Mouse (Mus musculus): ENCODE measurements around the gene Rpn1.

Gene Rpn1

GRCm38 (mm10) chr6:88084278-88085151 lies at the start of gene Rpn1:
Gene Rpn1, plus strand, starts transcription at chr6:88084482.
- peak; percentile 94 for DNase-seq

DNA sequence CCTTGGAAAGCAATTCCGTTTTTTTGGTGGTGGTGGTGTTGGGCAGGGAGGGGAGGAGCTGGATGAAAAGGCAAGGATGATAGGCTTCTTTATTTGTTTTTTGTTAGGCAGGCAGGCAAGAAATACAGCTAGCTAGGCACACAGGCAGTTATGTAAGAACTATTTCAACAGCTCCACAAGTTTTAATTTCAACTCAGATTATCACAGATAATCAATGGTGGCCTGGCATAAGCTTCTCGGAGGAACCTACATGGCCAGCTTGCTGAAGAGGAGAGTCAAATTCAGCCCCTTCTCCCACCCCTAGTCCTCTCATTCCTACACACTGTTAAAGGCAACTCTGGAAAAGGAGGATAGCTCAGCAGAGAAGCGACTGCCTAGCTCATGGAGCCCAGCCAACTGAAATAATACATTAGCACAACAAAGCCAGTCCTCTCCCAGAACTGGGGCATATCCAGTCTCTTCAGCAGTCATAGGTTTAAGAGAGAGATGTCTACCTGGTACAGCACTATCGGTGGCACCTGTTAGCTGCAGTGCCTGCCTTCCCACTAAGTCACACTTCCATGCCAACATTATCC lies 46.7 kb upstream of the Rpn1 start:
- no peak for DNase-seq

DNA sequence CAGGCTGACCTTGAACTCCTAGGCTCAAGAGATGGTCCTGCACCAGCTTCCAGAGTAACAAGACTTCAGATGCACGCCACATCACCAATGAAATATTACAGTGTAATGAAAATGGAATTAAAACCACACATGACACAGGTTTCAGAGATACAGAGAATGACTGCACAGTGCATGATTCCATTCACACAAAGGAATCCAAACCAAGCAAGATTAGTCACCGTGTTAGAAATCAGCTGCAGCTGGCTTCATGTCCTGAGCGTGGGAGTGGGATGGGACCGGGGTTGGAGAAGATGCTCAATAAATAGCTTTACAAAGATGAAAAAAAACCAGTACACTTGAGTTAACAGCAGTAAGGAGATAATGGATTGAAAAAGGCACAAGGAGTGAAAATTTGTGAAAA lies 44.9 kb upstream of the Rpn1 start:
- DNase-seq = no peak

GRCm38 (mm10) chr6:88041221-88041620 lies 43.1 kb upstream of the Rpn1 start:
- no peak for DNase-seq

DNA sequence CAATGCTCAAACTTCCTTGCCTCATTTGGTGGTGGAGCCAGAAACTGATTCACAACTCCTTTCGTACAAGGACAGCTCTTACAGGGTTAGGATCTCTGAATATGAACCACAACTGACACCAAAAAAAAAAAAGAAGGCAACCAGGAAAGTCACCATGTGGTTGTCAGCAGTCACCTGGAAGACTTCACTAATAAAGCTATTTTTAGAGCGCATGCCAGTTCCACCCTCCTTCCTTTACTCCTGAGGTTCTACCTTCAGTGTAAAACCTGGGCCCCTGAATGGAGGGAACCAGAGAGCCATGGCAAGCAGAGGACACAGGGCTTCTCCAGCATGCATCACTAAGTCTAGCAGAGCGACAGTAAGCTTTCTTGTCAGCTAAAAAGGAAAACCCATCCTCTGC lies 41.9 kb upstream of the Rpn1 start:
- no peak for DNase-seq

DNA sequence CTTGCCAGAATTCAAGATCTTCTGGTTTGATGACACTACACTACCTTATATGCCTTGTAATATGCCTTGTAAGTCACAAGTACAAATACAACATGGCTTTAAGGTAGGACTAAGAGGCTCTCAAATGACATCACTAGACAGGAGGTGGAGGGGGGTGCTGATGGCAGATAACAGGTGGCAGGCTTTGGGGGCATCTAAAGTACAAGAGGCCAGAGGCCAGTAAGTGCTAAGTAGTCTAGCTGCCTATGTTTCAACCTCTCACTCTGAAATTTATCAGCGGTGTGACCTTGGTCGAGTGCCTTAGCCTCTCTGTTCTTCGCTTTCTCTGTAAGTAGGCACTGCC lies 40.1 kb upstream of the Rpn1 start:
- DNase-seq = no peak

- DNase-seq = peak; percentile 96
Observed at GRCm38 (mm10) chr6:88044577-88045405, 39.5 kb upstream of the Rpn1 start, which contains the start of gene Rab7. Gene Rab7, minus strand, starts transcription at chr6:88045270.

DNA sequence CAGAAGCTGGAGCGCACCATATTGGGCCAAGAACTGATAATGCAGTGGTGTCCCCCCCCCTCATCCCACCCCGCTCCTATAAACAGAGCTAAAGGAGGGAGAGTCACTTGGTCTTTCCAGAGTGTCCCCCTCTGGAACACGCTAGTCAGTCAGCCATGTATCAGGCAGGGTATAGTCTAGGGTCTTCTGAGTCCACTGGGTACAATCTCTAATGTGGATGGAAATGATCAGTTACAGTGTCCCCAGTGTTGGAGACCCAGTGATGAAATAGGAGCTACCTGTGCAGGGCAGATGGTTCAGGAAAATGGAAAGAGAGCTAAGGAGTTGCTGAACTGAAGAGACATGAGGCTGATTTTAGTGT lies 38.9 kb upstream of the Rpn1 start:
- DNase-seq = no peak

GRCm38 (mm10) chr6:88047853-88048252 lies 36.4 kb upstream of the Rpn1 start:
- no peak for DNase-seq

GRCm38 (mm10) chr6:88049008-88049407 lies 35.3 kb upstream of the Rpn1 start:
- DNase-seq = no peak

- no peak for DNase-seq
Observed at GRCm38 (mm10) chr6:88051206-88051605, 33.1 kb upstream of the Rpn1 start.

DNA sequence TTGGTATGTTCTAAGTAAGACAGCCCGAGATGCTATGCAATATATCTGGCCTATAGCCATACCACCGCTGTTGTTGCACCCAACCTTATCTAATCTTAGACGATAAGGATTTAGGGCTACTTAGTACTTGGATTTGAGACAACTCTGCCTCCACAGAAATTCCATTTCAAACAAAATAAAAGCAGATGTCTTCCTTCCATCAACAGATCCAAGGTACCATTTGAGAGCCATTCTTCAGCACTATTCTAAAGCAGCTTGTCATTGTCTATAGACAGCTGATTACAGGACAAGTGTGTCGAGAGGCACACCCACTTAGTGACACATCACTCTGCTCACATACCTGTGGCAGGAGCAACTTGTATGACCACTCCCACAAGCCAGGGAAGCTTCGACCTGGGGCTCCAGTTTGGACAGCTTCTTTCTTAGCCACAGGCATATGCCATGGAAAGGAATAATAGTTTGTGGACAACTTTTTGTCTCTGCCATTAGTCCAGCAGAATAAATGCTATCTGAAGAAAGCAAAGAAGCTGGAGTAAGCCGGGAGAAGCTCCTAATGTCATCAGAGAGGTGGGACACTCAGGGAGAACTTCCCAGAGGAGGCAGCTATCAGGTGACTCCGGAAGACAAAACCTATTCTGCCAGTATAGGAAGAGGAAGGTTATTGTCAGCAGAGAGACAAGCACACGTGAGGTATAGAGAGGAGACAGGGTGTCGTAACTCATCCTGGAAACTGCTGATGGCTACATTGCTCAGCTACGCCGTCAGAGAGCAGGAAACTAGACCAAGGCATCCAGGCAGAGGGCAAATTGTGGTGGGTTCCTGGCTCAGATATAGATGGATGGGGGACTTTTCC lies 30.8 kb upstream of the Rpn1 start:
- DNase-seq = no peak

DNA sequence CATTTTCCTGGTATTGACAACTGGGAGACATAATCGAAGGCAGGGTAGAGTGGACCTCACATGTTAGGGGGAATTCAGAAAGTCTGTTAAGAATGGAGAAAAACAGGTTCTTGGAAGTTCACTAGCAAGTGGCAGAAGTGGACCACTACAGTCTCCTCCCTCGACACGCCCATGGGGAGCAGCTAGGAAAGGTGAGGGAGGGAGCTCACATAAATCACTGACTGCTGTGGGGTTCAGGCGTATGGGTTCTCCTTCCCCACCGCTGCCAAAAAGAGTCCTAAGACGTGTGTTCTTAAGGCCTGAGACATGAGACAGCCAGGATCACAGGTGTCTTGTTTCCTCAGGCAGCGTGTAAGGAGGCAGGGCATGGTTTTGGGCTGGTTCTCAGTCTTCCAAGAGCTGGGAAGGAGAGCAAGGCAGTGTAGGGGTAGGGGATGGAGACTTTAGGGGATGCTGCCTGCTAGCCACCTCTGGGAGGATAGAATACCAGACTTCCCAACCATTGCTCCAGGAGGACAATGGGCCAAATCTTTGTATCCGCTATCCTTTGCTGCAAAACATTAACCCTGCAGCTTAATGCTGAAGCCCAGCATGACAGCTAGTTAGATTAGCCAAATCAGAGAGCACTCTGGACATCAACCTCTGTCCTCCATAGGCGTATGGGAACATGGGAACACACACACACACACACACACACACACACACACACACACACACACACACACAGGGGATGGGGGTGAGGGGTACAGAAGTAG lies 30.0 kb upstream of the Rpn1 start:
- no peak for DNase-seq

DNA sequence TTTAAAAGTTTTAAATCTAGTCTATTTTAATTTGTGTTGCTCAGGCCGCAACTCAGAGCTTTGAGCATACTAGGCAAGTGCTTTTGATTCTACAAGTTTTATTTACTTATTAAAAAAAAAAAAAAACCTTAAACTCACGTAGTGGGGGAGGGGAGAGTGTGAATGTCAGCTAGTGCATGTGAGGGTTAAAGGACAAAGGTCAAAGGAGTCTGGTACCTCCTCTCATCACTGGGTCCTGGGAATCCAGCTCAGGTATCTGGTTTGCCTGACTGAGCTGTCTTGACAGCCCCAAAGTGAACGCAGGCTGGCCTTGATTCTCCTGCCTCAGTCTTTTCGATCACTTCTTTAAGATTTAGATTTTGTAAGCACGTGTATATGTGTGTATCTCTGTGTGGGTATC lies 28.6 kb upstream of the Rpn1 start:
- DNase-seq = no peak

DNA sequence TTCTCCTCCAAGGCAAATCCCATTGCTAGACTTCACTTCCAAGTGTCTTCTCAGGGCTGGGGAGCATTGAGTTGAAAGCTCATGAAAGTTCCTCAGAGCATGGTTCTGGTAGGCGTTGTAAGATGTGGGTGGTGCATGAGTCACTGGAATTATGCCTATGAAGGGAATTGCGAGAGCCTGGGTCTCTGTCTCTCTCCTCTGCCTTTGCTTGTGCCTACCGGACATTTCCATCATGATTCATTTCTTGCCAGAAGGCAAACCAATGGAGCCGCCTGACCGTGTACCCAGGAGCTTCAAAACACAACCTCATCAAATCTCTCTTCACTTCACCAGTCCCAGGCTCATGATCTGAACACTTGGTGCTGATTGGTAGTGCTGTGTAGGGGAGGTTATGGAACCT lies 27.4 kb upstream of the Rpn1 start:
- DNase-seq = no peak

DNA sequence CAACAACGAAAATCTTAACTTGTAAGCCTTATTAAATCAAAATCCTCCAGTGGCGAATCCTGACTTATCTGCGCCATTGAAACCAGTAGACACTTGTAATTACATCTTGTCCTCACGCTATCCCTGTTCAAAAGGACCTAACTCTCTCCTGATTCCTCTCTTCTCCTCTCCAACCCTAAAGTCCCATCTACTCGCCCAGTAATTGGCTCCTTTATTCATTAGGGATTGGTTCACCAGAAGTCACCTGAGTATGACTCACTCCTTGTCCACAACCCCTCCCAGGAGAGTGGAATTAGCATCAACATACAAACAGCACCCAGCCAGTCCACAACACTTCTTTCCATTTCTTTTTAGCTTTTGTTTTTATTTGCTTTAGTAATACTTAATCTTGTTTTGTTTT lies 24.4 kb upstream of the Rpn1 start:
- DNase-seq = no peak

GRCm38 (mm10) chr6:88060602-88061001 lies 23.7 kb upstream of the Rpn1 start:
- no peak for DNase-seq

DNA sequence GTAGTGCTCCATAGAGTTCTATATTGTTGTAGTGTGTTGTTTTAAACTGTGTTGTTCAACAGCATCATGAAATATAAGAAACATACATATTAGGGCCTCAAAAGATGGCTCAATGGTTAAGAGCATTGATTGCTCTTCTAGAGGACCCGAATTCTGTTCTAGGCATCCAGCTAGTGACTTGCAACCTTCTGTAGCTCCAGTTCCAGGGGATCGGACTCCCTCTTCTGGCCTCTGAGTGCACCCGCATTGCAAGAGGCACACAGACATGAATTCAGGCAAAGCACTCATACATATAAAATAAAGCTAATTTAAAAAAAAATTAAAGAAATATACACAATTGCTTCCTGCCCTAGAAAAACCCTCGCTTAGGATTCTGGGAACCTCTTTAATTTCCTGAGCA lies 22.9 kb upstream of the Rpn1 start:
- no peak for DNase-seq

DNA sequence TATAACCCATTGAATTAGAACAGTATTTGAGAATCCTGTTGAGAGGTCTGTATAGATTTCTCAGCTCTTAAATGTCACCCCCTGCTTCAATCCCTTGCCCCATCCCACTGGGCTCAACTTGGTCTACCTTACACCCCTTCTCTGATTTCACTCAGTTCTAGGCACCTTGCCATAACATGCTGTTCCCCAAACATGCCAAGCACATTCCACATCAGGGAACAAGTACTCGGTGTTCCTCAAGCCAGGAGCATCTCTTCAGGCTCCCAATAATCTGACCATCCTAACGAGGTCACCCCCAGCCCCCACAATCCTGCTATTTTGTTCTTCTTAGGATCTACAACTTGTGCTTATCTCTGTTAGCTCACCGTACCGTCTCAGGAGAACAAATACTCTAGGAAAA lies 21.9 kb upstream of the Rpn1 start:
- no peak for DNase-seq

DNA sequence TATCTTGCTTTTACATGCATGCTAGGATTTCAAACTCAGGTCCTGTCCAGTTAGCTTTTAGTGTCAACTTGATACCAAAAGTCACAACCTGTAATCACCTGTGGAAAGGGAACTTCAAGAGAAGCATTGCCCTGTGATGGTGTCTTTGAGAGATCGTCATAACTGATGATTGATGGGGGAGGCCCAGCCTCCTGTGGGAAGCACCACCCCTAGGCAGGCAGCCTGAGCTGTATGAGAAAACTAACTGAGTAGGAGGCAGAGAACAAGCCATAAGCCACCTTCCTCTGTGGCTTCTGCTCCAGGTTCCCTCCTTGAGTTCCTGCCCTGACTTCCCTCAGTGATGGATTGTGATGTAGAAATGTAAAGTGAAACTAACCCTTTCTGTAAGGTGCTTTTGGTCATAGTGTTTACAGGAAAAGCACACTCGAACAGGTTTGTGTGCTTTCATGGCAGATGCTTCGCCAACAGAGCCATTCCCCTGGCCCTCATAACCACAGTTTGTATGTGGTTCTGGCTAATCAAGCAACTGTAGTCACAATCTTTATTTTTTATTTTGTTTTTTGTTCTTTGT lies 20.1 kb upstream of the Rpn1 start:
- no peak for DNase-seq

DNA sequence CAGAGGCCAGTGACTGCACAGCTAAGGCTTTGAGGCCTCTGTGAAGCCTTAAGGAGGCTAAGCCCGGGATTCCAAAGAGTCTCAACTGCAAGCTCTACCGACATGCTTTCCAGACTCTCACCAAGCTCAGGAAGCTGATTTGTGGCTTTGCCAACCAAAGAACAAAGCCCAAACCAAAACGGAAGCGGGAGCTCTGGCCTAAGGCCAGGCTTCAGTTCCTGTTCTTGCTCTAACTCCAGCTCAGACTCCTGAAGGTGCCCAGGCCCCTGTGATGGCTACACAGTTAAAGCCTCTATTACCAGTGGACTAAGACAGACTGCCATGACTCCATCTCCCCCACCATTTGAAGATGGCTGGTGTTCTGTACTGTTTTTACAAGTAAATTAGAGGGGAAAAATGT lies 19.2 kb upstream of the Rpn1 start:
- DNase-seq = peak; percentile 61

DNA sequence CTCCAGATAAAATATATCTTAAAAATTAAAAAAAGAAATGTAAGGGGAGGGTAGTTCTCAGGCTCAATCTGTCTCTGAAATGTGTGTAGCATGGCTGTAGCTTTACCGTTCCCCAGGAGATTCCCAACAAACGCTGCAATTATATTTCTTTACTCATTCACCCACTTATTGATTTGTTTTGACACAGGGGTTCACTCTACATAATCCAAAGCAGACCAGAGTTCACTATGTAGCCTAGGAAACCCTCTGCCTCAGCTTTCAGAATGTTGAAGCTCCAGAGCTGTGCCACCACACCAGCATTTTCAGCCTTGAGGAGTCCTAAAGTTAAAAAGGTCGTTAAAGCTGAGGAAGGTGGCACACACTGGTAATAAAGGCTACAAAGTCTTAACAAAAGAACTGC lies 18.3 kb upstream of the Rpn1 start:
- no peak for DNase-seq
